Mouse (Mus musculus): ENCODE measurements around the gene Cenpb. TPM values are rescaled to one million over a fixed set of nuclear protein-coding genes. Genes with fewer than 3 reads are reported as not detected.
A peak's percentile ranks its signal among the peaks of the same experiment; 100 is the strongest.

The Cenpb gene
- total RNA-seq, 2 experiments from 2014 or later: 71.0 to 75.9 TPM

- intact Hi-C loops (cut with DNase I): loop anchor here (2.0 kb wide), 1 partner anchor 17 kb away; the partner anchor contains the start of genes Cdc25b and Spef1
- no peak for DNase-seq
Measured at GRCm38 (mm10) chr2:131203816-131204409, 24.0 kb upstream of the Cenpb start.

DNA sequence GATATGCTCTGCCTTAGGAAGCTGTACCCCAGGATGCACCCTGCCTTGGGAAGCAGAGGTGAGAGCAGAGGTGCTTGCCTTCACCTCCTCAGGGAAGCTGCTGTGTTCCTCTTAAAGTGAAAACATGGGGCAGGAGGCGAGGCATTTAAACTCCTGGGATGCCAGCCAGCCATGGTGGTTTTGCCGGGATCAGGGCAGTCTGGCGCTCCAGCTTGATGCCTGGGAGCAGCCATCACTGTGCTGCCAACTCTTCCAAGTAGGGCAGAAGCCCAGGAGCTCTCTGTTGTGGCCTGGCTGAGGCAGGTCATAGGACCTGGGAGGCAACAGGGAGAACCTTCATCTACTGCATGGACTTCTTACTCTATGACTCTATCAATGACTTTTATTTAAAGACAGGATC lies 21.4 kb upstream of the Cenpb start:
- intact Hi-C loops (cut with DNase I): no loop called here

GRCm38 (mm10) chr2:131200710-131201109 lies 20.8 kb upstream of the Cenpb start:
- DNase-seq: no peak
- intact Hi-C loops (cut with DNase I): no loop called here

More for the DNA sequence above, 21.4 kb upstream of the Cenpb start:
- no peak for DNase-seq

DNA sequence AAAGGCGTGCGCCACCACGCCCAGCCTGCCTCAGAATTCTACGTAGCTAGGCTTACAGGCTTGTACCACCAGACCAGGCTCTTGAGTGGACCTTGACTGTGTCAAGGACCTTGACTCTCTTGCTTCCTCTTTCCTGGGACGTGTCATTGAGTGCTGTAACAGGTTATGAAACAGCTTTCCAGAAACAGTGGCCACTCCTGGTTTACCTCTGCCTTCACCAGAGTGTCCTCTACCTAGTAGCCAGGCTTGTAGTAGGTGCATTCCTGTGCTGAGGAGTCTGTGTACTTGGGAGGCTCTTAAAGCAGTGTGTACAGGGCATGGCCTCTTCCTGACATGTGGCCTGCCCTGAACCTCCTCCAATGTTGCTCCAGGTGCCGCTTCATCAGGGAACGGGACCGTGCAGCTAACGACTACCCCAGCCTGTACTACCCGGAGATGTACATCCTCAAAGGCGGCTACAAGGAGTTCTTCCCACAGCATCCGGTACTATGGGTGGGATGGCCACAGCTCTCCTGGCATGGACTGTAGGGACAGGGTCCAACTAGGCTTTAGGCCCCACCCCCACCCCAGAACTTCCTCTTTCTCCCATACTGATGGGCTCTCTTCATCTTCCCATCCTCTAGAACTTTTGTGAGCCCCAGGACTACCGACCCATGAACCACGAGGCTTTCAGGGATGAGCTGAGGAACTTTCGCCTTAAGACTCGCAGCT lies 16.9 kb upstream of the Cenpb start:
- intact Hi-C loops (cut with DNase I): no loop called here
- no peak for DNase-seq

DNA sequence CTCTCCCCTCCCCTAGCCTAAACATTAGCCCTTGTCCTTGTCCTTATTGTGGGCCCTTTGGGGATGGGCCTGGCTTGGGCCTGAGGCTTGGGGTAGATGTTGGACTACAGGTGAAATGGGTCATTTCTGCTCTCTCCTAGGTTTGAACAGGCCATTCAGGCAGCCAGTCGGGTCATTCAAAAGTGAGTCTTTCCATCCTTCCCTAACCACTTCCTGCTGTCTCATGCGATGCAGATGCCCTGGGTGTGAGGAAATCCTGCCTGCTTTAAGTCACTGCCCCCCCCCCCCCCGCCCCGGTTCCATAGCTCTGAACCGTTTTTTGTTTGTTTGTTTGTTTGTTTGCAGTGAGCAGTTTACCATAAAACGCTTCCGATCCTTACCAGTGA lies 11.1 kb upstream of the Cenpb start:
- intact Hi-C loops (cut with DNase I): no loop called here
- DNase-seq: no peak

GRCm38 (mm10) chr2:131190344-131191004 lies 10.6 kb upstream of the Cenpb start:
- DNase-seq: no peak

GRCm38 (mm10) chr2:131189521-131190309 lies 9.8 kb upstream of the Cenpb start:
- DNase-seq: no peak
- intact Hi-C loops (cut with DNase I): loop anchor here (5.0 kb wide), 1 partner anchor 228 kb away; no protein-coding TSS in a partner anchor

More at GRCm38 (mm10) chr2:131190344-131191004, 10.6 kb upstream of the Cenpb start:
- intact Hi-C loops (cut with DNase I): no loop called here

DNA sequence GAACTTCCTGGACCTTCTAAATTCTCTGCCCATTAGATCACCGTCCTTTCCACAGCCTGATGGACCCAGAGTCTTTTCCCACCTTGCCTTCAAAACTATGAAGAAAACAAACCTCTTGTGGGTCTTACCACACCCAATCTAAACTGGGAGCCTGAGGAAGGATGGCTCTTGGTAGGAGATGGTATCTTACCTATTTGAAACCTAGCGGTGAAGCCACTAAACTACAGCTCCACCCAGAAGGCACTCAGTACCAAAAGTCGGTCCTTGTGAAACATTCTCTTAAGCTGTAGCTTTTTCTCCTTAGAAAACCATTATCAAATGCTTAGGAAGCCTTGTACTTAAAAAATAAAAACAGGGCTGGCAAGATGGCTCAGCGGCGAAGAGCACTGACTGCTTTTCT lies 8.4 kb upstream of the Cenpb start:
- no peak for DNase-seq
- intact Hi-C loops (cut with DNase I): loop anchor here (5.0 kb wide), 1 partner anchor 229 kb away; no protein-coding TSS in a partner anchor

- no peak for DNase-seq
- intact Hi-C loops (cut with DNase I): loop anchor here (2.0 to 5.0 kb wide), 2 partner anchors 15 to 230 kb away; no protein-coding TSS in a partner anchor
Measured at GRCm38 (mm10) chr2:131187602-131187922, 7.7 kb upstream of the Cenpb start.

- DNase-seq: peak; percentile 88 to 89
- intact Hi-C loops (cut with DNase I): loop anchor here (2.0 to 5.0 kb wide), 2 partner anchors 16 to 230 kb away; no protein-coding TSS in a partner anchor
Measured at GRCm38 (mm10) chr2:131186771-131187601, 7.1 kb upstream of the Cenpb start, which contains the start of the genes Cdc25b and Spef1. Gene Cdc25b (plus strand): TSS chr2:131186949. Gene Spef1 (minus strand): TSS chr2:131187282.

GRCm38 (mm10) chr2:131186343-131186742 lies 6.5 kb upstream of the Cenpb start:
- DNase-seq: no peak
- intact Hi-C loops (cut with DNase I): loop anchor here (2.0 to 5.0 kb wide), 2 partner anchors 16 to 231 kb away; no protein-coding TSS in a partner anchor

DNA sequence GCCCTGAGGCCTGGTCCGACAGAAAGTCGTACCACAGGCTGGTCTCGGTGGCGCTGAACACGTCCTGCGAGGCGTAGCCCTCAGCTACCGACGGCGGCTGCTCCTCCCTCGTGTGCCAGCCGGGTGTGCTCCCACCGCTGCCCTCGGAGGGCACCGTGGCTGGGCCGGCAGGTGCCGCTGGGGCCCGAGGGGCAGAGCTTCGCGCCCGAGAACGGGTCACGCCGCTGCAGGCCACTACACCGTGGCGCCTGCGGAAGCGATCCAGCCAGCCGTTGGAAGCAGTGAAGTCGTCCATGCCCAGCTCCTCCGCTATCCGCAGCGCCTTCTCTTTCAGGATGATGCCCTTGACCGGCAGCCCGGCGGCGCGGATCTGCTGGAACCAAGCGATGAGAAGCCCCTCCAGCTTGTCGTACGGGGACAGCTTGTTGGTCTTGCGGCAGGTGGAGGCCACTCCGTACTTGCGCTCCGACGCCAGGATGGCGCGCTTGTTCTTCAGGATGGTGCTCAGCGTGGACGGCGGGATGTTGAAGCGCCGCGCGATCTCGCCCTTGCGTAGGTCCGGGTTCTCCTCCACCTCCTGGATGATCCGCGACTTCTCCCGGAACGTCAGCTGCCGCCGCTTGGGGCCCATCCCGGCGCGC lies 501 bp downstream of the Cenpb start:
- intact Hi-C loops (cut with DNase I): loop anchor here (2.0 kb wide), 1 partner anchor 19 kb away; the partner anchor contains the start of gene 1700037H04Rik
- DNase-seq: peak; percentile 71 to 74

DNA sequence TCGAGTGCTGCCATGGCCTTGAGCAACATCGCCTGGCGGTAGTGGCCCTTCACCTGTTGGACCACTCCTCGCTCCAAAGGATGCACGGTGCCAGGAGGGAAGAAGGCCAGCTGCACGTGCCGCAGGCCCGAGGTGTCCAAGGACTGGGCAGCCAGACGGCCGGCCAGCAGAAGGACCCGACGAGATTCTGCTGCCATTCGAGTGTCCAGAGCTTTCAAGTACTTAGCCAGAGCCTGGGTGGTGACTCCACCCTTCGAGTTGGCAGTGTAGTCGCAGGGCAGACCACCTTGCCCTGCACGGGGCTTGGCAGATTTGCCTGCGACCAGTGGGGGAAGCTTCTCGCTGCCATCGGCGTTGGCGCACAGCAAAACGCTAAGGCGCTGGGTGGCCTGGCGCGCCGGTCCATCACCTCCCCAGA lies 1.0 kb downstream of the Cenpb start:
- intact Hi-C loops (cut with DNase I): loop anchor here (2.0 kb wide), 1 partner anchor 18 kb away; the partner anchor contains the start of gene 1700037H04Rik
- peak; percentile 28 to 35 for DNase-seq

GRCm38 (mm10) chr2:131177932-131178331 lies 1.9 kb downstream of the Cenpb start:
- no peak for DNase-seq
- intact Hi-C loops (cut with DNase I): loop anchor here (2.0 kb wide), 1 partner anchor 17 kb away; the partner anchor contains the start of gene 1700037H04Rik

- intact Hi-C loops (cut with DNase I): no loop called here
- DNase-seq: no peak
Measured at GRCm38 (mm10) chr2:131176491-131176890, 3.4 kb downstream of the Cenpb start.

- DNase-seq: no peak
- intact Hi-C loops (cut with DNase I): no loop called here
Measured at GRCm38 (mm10) chr2:131175945-131176309, 3.9 kb downstream of the Cenpb start.

DNA sequence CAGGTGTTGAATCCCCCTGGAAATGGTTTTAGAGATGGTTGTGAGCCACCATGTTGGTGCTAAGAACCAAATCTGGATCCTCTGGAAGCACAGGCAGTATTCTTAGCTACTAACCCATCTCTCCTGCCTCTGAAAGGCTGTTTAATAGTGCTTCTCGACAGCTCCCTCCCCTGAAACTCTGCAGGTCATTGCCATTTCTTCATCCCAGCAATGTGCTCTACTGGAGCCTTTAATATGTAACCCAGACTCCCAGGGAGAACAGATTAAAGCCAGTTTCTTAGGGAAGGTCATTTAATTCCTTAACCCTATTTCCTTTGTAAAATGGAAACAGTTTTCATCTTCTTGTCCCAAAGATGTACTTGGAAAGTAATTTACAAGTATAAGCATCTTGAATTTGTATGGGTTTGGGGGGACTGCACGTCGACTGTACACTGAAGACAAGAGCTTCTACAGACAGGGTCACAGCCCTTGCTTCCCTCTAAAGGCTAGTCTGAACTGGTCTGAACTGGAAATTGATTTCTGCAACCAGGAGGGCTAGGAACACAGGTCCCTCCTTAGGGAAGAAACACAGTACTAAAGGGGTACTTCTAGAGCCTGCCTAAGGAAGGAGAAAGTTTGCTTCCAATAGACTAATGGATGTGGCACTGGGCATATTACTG lies 4.5 kb downstream of the Cenpb start:
- DNase-seq: no peak
- intact Hi-C loops (cut with DNase I): no loop called here

DNA sequence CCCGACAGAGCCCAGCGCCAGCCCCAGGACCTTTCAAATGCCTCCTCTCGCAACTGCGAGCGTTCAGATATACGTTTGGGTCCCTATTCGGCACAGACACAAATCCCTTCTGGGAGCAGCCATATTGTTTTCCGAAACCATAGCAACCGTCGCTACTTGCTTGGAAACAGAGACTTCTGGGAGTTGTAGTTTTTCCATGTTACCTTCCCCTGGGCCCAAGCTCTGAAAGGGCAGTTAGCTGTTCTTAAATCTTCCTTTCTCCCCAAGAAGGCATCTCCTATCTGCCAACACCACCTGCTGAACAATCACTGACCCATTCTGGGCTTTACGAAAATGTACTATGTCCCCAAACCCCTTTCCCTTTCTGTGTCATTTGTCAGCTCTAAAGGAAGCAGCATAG lies 5.2 kb downstream of the Cenpb start:
- intact Hi-C loops (cut with DNase I): no loop called here

More for the DNA sequence above, 5.2 kb downstream of the Cenpb start:
- DNase-seq: peak; percentile 76 to 80

Data from heart, postnatal 10 days (tissue).